Mouse (Mus musculus) retina, postnatal 1 day (tissue): ENCODE results near the gene Ccdc134.

Experiments used
- DNase-seq: peaks from one replicate; pipeline ENCODE4 v3.0.0-alpha.2; 2012

Gene Ccdc134

GRCm38 (mm10) chr15:82150042-82150441, 22.3 kb downstream of the Ccdc134 start:
- DNase-seq: no peak

- DNase-seq: no peak
Measured at GRCm38 (mm10) chr15:82151176-82151575, 23.5 kb downstream of the Ccdc134 start.

GRCm38 (mm10) chr15:82152022-82152421, 24.3 kb downstream of the Ccdc134 start:
- DNase-seq: no peak

- DNase-seq: no peak
Measured at GRCm38 (mm10) chr15:82152435-82152834, 24.7 kb downstream of the Ccdc134 start.

- no peak for DNase-seq
Measured at GRCm38 (mm10) chr15:82156298-82156697, 28.6 kb downstream of the Ccdc134 start.

- no peak for DNase-seq
Measured at GRCm38 (mm10) chr15:82156902-82157301, 29.2 kb downstream of the Ccdc134 start.

GRCm38 (mm10) chr15:82158243-82159035, 30.7 kb downstream of the Ccdc134 start:
- DNase-seq: no peak

- DNase-seq: peak; percentile 59
Measured at GRCm38 (mm10) chr15:82159471-82159870, 31.7 kb downstream of the Ccdc134 start.

GRCm38 (mm10) chr15:82160731-82161640, 33.3 kb downstream of the Ccdc134 start:
- no peak for DNase-seq

GRCm38 (mm10) chr15:82161965-82162600, 34.4 kb downstream of the Ccdc134 start:
- no peak for DNase-seq

GRCm38 (mm10) chr15:82163356-82164060, 35.8 kb downstream of the Ccdc134 start:
- DNase-seq: no peak

- DNase-seq: no peak
Measured at GRCm38 (mm10) chr15:82164061-82164399, 36.3 kb downstream of the Ccdc134 start.

GRCm38 (mm10) chr15:82164496-82164895, 36.8 kb downstream of the Ccdc134 start:
- no peak for DNase-seq

- peak; percentile 82 for DNase-seq
Measured at GRCm38 (mm10) chr15:82165332-82166239, 37.9 kb downstream of the Ccdc134 start.

- peak; percentile 40 for DNase-seq
Measured at GRCm38 (mm10) chr15:82166240-82167100, 38.7 kb downstream of the Ccdc134 start.

- DNase-seq: peak; percentile 63
Measured at GRCm38 (mm10) chr15:82167201-82168168, 39.8 kb downstream of the Ccdc134 start.

GRCm38 (mm10) chr15:82169671-82170070, 41.9 kb downstream of the Ccdc134 start:
- no peak for DNase-seq

- no peak for DNase-seq
Measured at GRCm38 (mm10) chr15:82170437-82171377, 43.0 kb downstream of the Ccdc134 start.
